Mouse (Mus musculus) heart, postnatal 10 days (tissue): ENCODE results near the gene Tsfm. TPM values are rescaled to one million over a fixed set of nuclear protein-coding genes. Genes with fewer than 3 reads are reported as not detected.

Experiments
- DNase-seq, 2 experiments: peaks; one replicate each; pipeline ENCODE4 v3.0.0; 2021
- intact Hi-C: fragments of 180-260 bp; cut with DNase I; formaldehyde crosslinking; loops from one replicate; pipeline ENCODE4 v1.15.1; 2025
- total RNA-seq, 2 experiments: library from RNA; stranded (reverse); gene quantifications; 2 replicates each; pipeline ENCODE4 v1.2.3; 2021

Tsfm gene
- total RNA-seq, 2 experiments from 2014 or later: 53.1 to 66.2 TPM

GRCm38 (mm10) chr10:127042468-127043115, 12.0 kb upstream of the Tsfm start:
- DNase-seq: no peak
- intact Hi-C loops: no loop called here

- intact Hi-C loops: no loop called here
- DNase-seq: peak; percentile 93
These were observed 11.2 kb upstream of the Tsfm start for GRCm38 (mm10) chr10:127041774-127042338.

- DNase-seq: peak in 1 of 2 experiments; percentile 49
- intact Hi-C loops: no loop called here
These were observed 10.7 kb upstream of the Tsfm start, which contains the start of the genes Mettl1 and Eef1akmt3 for GRCm38 (mm10) chr10:127041274-127041766. Gene Mettl1, plus strand, starts transcription at chr10:127041414. Gene Eef1akmt3, minus strand, starts transcription at chr10:127041513.

- no peak for DNase-seq
- intact Hi-C loops: no loop called here
These were observed 10.1 kb upstream of the Tsfm start for GRCm38 (mm10) chr10:127040569-127041214.

- intact Hi-C loops: no loop called here
- no peak for DNase-seq
These were observed 7.0 kb upstream of the Tsfm start for GRCm38 (mm10) chr10:127037641-127038040.

- no peak for DNase-seq
- intact Hi-C loops: no loop called here
These were observed 5.6 kb upstream of the Tsfm start for GRCm38 (mm10) chr10:127036273-127036672.

- no peak for DNase-seq
- intact Hi-C loops: no loop called here
These were observed 2.7 kb upstream of the Tsfm start for GRCm38 (mm10) chr10:127033301-127033741.

- DNase-seq: no peak
- intact Hi-C loops: no loop called here
These were observed 12.2 kb downstream of the Tsfm start for GRCm38 (mm10) chr10:127018422-127018821.

- DNase-seq: no peak
- intact Hi-C loops: no loop called here
These were observed 13.6 kb downstream of the Tsfm start for GRCm38 (mm10) chr10:127017071-127017470.

GRCm38 (mm10) chr10:127016488-127016887, 14.2 kb downstream of the Tsfm start:
- DNase-seq: no peak
- intact Hi-C loops: no loop called here

- DNase-seq: no peak
- intact Hi-C loops: no loop called here
These were observed 26.8 kb downstream of the Tsfm start for GRCm38 (mm10) chr10:127003806-127004205.

- intact Hi-C loops: no loop called here
- DNase-seq: no peak
These were observed 27.3 kb downstream of the Tsfm start for GRCm38 (mm10) chr10:127003334-127003733.

- intact Hi-C loops: no loop called here
- no peak for DNase-seq
These were observed 27.9 kb downstream of the Tsfm start for GRCm38 (mm10) chr10:127002765-127003164.

GRCm38 (mm10) chr10:127002056-127002455, 28.6 kb downstream of the Tsfm start:
- DNase-seq: peak in 1 of 2 experiments; percentile 5
- intact Hi-C loops: no loop called here

- intact Hi-C loops: no loop called here
- DNase-seq: no peak
These were observed 29.3 kb downstream of the Tsfm start for GRCm38 (mm10) chr10:127001297-127001696.

GRCm38 (mm10) chr10:127000529-127000928, 30.1 kb downstream of the Tsfm start, which contains the start of gene Avil:
Gene Avil, plus strand, starts transcription at chr10:127000709.
- intact Hi-C loops: no loop called here
- no peak for DNase-seq

GRCm38 (mm10) chr10:126997340-126998113, 33.1 kb downstream of the Tsfm start:
- peak in 1 of 2 experiments; percentile 38 for DNase-seq
- intact Hi-C loops: no loop called here

- DNase-seq: no peak
- intact Hi-C loops: no loop called here
These were observed 37.0 kb downstream of the Tsfm start for GRCm38 (mm10) chr10:126993621-126994020.

- intact Hi-C loops: loop anchor here (2.0 kb wide), 2 partner anchors 39 to 63 kb away; partner anchors contain the start of gene Tsfm
- peak in 1 of 2 experiments; percentile 7 for DNase-seq
These were observed 39.0 kb downstream of the Tsfm start for GRCm38 (mm10) chr10:126991676-126992075.

- DNase-seq: peak; percentile 91 to 93
- intact Hi-C loops: loop anchor here (1.0 to 2.0 kb wide), 3 partner anchors 40 to 71 kb away; partner anchors contain the start of gene Tsfm
These were observed 40.2 kb downstream of the Tsfm start for GRCm38 (mm10) chr10:126990313-126991056.
